Mouse (Mus musculus): ENCODE data around the gene Atf6. TPM values are rescaled to one million over a fixed set of nuclear protein-coding genes. Genes with fewer than 3 reads are reported as not detected.

Gene Atf6
- polyA plus RNA-seq, 1 experiment from 2014 or later = 9.3 TPM

GRCm38 (mm10) chr1:170709481-170709880, 158.1 kb downstream of the Atf6 start:
- no peaks in the 10 kb centered on the region for H3K9me3 ChIP-seq
- H3K4me1 ChIP-seq = peaks cover 4% of the 10 kb centered on the region; the same call in 1 of the 2 replicates
- H3K4me2 ChIP-seq (replicated peaks) = no peak overlapping the region
- 0 out of 2 replicates have a peak, but pooled peaks cover 3% of the 10 kb centered on the region for H3K36me3 ChIP-seq
- no peaks in the 10 kb centered on the region for H3K27me3 ChIP-seq
- H3K27ac ChIP-seq (replicated peaks) = no peak overlapping the region
- no peak overlapping the region for H3K4me3 ChIP-seq
- no peak overlapping the region for H3K9ac ChIP-seq (replicated peaks)
- ATAC-seq (ENCODE audit: low FRiP score, low read depth) = no peak
- 95% methylated on average over 8 of the region's 8 CpGs for WGBS

- no peak for ATAC-seq (ENCODE audit: low FRiP score, low read depth)
- Histone ChIP-seq H3K36me3 (0 out of 2 replicates have a peak, but pooled peaks cover 3% of the 10 kb centered on the region), H3K4me1 (peaks cover 4% of the 10 kb centered on the region; the same call in 1 of the 2 replicates), H3K4me3 (no peak overlapping the region), H3K4me2 (replicated peaks) (no peak overlapping the region), H3K9me3 (no peaks in the 10 kb centered on the region), H3K9ac (replicated peaks) (no peak overlapping the region), H3K27ac (replicated peaks) (no peak overlapping the region), H3K27me3 (no peaks in the 10 kb centered on the region)
- 76% methylated on average over 3 of the region's 3 CpGs for WGBS
Measured at GRCm38 (mm10) chr1:170709034-170709433, 158.5 kb downstream of the Atf6 start.

GRCm38 (mm10) chr1:170706046-170706445, 161.5 kb downstream of the Atf6 start:
- 90% methylated on average over 4 of the region's 4 CpGs for WGBS
- ATAC-seq (ENCODE audit: low FRiP score, low read depth) = no peak
- Histone ChIP-seq H3K9me3 (no peaks in the 10 kb centered on the region), H3K4me3 (no peak overlapping the region), H3K36me3 (0 out of 2 replicates have a peak, but pooled peaks cover 3% of the 10 kb centered on the region), H3K4me1 (peaks cover 4% of the 10 kb centered on the region; the same call in 1 of the 2 replicates), H3K27ac (replicated peaks) (no peak overlapping the region), H3K9ac (replicated peaks) (no peak overlapping the region), H3K4me2 (replicated peaks) (no peak overlapping the region), H3K27me3 (no peaks in the 10 kb centered on the region)

- WGBS = 76% methylated on average over 4 of the region's 4 CpGs
- Histone ChIP-seq H3K27me3 (no peaks in the 10 kb centered on the region), H3K27ac (replicated peaks) (no peak overlapping the region), H3K4me3 (no peak overlapping the region), H3K4me2 (replicated peaks) (no peak overlapping the region), H3K4me1 (peaks cover 4% of the 10 kb centered on the region; the same call in 1 of the 2 replicates), H3K9ac (replicated peaks) (no peak overlapping the region), H3K9me3 (no peaks in the 10 kb centered on the region), H3K36me3 (0 out of 2 replicates have a peak, but pooled peaks cover 3% of the 10 kb centered on the region)
- ATAC-seq (ENCODE audit: low FRiP score, low read depth) = no peak
Measured at GRCm38 (mm10) chr1:170704911-170705594, 162.5 kb downstream of the Atf6 start.

- H3K4me2 ChIP-seq (replicated peaks) = no peak overlapping the region
- 93% methylated on average over 6 of the region's 6 CpGs for WGBS
- no peak overlapping the region for H3K9ac ChIP-seq (replicated peaks)
- H3K27me3 ChIP-seq = no peaks in the 10 kb centered on the region
- no peak for ATAC-seq (ENCODE audit: low FRiP score, low read depth)
- H3K27ac ChIP-seq (replicated peaks) = no peak overlapping the region
- peaks cover 4% of the 10 kb centered on the region; the same call in 1 of the 2 replicates for H3K4me1 ChIP-seq
- no peak overlapping the region for H3K4me3 ChIP-seq
- no peaks in the 10 kb centered on the region for H3K9me3 ChIP-seq
- H3K36me3 ChIP-seq = 0 out of 2 replicates have a peak, but pooled peaks cover 3% of the 10 kb centered on the region
Measured at GRCm38 (mm10) chr1:170704103-170704502, 163.5 kb downstream of the Atf6 start.

GRCm38 (mm10) chr1:170702958-170703357, 164.6 kb downstream of the Atf6 start:
- Histone ChIP-seq H3K27ac (replicated peaks) (no peak overlapping the region), H3K9ac (replicated peaks) (no peak overlapping the region), H3K9me3 (no peaks in the 10 kb centered on the region), H3K36me3 (no peaks in the 10 kb centered on the region), H3K4me3 (no peak overlapping the region), H3K4me1 (peaks cover 4% of the 10 kb centered on the region; the same call in 1 of the 2 replicates), H3K4me2 (replicated peaks) (no peak overlapping the region), H3K27me3 (no peaks in the 10 kb centered on the region)
- no peak for ATAC-seq (ENCODE audit: low FRiP score, low read depth)
- 88% methylated on average over 6 of the region's 6 CpGs for WGBS

GRCm38 (mm10) chr1:170702263-170702662, 165.3 kb downstream of the Atf6 start:
- Histone ChIP-seq H3K27me3 (no peaks in the 10 kb centered on the region), H3K27ac (replicated peaks) (no peak overlapping the region), H3K4me2 (replicated peaks) (no peak overlapping the region), H3K4me1 (peaks cover 4% of the 10 kb centered on the region; the same call in 1 of the 2 replicates), H3K4me3 (no peak overlapping the region), H3K9ac (replicated peaks) (no peak overlapping the region), H3K9me3 (no peaks in the 10 kb centered on the region), H3K36me3 (no peaks in the 10 kb centered on the region)
- WGBS = 78% methylated on average over 2 of the region's 2 CpGs
- ATAC-seq (ENCODE audit: low FRiP score, low read depth) = no peak

- H3K9ac ChIP-seq (replicated peaks) = no peak overlapping the region
- peaks cover 4% of the 10 kb centered on the region; the same call in 1 of the 2 replicates for H3K4me1 ChIP-seq
- 83% methylated on average over 8 of the region's 8 CpGs for WGBS
- no peak overlapping the region for H3K4me2 ChIP-seq (replicated peaks)
- H3K27me3 ChIP-seq = no peaks in the 10 kb centered on the region
- no peaks in the 10 kb centered on the region for H3K36me3 ChIP-seq
- H3K27ac ChIP-seq (replicated peaks) = no peak overlapping the region
- no peaks in the 10 kb centered on the region for H3K9me3 ChIP-seq
- H3K4me3 ChIP-seq = no peak overlapping the region
- ATAC-seq (ENCODE audit: low FRiP score, low read depth) = no peak
Measured at GRCm38 (mm10) chr1:170701582-170701981, 166.0 kb downstream of the Atf6 start.

GRCm38 (mm10) chr1:170701178-170701577, 166.4 kb downstream of the Atf6 start:
- Histone ChIP-seq H3K9ac (replicated peaks) (no peak overlapping the region), H3K4me1 (peaks cover 4% of the 10 kb centered on the region; the same call in 1 of the 2 replicates), H3K27me3 (no peaks in the 10 kb centered on the region), H3K27ac (replicated peaks) (no peak overlapping the region), H3K36me3 (no peaks in the 10 kb centered on the region), H3K9me3 (no peaks in the 10 kb centered on the region), H3K4me2 (replicated peaks) (no peak overlapping the region), H3K4me3 (no peak overlapping the region)
- no peak for ATAC-seq (ENCODE audit: low FRiP score, low read depth)
- WGBS = 67% methylated on average over 3 of the region's 3 CpGs

GRCm38 (mm10) chr1:170700496-170701027, 167.0 kb downstream of the Atf6 start:
- Histone ChIP-seq H3K9me3 (no peaks in the 10 kb centered on the region), H3K36me3 (no peaks in the 10 kb centered on the region), H3K4me2 (replicated peaks) (no peak overlapping the region), H3K4me1 (peaks cover 4% of the 10 kb centered on the region; the same call in 1 of the 2 replicates), H3K4me3 (no peak overlapping the region), H3K27ac (replicated peaks) (no peak overlapping the region), H3K27me3 (no peaks in the 10 kb centered on the region), H3K9ac (replicated peaks) (no peak overlapping the region)
- ATAC-seq (ENCODE audit: low FRiP score, low read depth) = no peak
- WGBS = 87% methylated on average over 3 of the region's 3 CpGs

GRCm38 (mm10) chr1:170699553-170699952, 168.0 kb downstream of the Atf6 start:
- ATAC-seq (ENCODE audit: low FRiP score, low read depth) = no peak
- Histone ChIP-seq H3K4me1 (no peaks in the 10 kb centered on the region), H3K27me3 (no peaks in the 10 kb centered on the region), H3K4me3 (no peak overlapping the region), H3K9me3 (no peaks in the 10 kb centered on the region), H3K36me3 (no peaks in the 10 kb centered on the region), H3K27ac (replicated peaks) (no peak overlapping the region), H3K9ac (replicated peaks) (no peak overlapping the region), H3K4me2 (replicated peaks) (no peak overlapping the region)
- WGBS = 86% methylated on average over 9 of the region's 9 CpGs

- ATAC-seq (ENCODE audit: low FRiP score, low read depth) = no peak
- H3K27me3 ChIP-seq = no peaks in the 10 kb centered on the region
- no peak overlapping the region for H3K4me2 ChIP-seq (replicated peaks)
- 79% methylated on average over 3 of the region's 3 CpGs for WGBS
- H3K27ac ChIP-seq (replicated peaks) = no peak overlapping the region
- no peaks in the 10 kb centered on the region for H3K36me3 ChIP-seq
- no peaks in the 10 kb centered on the region for H3K9me3 ChIP-seq
- no peak overlapping the region for H3K4me3 ChIP-seq
- H3K9ac ChIP-seq (replicated peaks) = no peak overlapping the region
- H3K4me1 ChIP-seq = no peaks in the 10 kb centered on the region
Measured at GRCm38 (mm10) chr1:170698771-170699170, 168.8 kb downstream of the Atf6 start.

Data from midbrain, embryonic 12.5 days (tissue).